Mouse (Mus musculus) hindlimb bud, embryonic 11.5 days (tissue): ENCODE data around the gene Ttll13.

Experiments used
- DNase-seq: peaks from one replicate; pipeline ENCODE4 v3.0.0-alpha.2; 2012; ENCODE audit warnings: low read depth, low spot score; ENCODE audit errors: extremely low spot score

The Ttll13 gene

DNA sequence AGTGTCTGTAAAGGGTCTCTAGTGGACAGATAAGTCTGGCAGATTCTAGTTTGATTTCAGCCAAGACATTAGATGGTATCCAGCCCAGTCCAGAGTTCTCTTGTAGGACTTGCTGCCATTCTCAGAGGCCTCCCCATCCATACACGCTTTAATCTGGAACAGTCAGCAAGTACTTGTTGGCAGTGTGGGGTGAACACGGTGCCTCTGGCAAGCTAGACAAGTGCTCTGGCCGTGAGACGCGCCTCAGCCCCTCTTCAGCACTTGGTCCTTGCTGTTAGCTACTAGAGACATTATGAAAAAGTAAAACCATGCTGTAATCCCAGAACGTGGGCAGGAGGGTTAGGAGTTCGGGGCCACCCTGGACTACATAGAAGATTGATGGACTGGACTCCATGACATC, 32.6 kb upstream of the Ttll13 start:
- no peak for DNase-seq

DNA sequence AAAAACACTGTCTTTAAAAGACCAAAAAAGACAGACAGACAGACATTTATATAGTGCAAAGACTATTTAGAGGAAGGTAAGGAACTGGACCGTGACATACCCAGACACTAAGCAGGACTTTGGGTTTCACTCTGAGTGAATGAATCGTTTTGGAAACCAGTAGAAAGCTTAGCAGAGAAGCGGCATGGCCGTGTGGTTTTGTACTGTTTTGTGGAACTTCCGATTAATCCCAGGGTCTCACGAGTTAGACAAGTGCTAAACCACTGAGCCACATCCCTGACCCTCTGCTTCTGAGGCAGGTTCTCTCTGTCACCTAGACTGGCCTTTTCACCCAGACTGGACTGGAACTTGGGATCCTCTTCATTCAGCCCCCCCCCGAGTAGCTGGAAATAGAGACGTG, 31.7 kb upstream of the Ttll13 start:
- DNase-seq: no peak

DNA sequence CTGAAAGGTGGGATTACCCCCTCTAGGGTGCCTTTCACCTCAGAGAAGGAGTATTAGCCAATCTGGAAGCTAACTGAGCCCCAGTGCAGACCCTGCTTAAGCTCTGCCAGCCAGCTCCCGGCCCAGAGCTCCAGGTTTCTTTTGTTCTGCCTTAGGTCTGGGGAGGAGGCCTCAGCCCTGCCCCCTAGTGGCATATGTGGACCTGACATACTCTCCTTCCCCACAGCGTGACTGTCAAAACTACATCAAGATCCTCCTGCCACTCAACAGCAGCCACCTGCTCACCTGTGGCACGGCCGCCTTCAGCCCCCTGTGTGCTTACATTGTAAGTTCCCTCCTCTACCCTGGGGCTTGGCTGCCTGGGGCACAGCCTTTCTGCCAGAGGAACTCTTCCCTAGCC, 30.8 kb upstream of the Ttll13 start:
- no peak for DNase-seq

DNA sequence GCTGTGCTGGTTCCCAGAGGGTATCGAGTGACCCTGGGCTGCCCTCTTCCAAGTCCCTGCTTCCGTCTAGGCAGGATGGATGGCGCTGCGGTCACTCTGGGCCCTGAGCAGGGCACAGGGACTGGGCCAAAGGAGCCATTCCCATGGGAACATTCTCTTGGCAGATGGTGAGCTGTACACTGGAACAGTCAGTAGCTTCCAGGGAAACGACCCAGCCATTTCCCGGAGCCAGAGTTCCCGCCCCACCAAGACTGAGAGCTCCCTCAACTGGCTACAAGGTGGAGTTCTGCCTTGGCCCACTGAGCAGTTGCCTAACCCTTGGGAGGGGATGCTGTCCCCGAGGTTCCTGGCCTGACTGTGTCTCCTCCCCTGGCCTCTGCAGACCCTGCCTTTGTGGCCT, 29.6 kb upstream of the Ttll13 start:
- no peak for DNase-seq

DNA sequence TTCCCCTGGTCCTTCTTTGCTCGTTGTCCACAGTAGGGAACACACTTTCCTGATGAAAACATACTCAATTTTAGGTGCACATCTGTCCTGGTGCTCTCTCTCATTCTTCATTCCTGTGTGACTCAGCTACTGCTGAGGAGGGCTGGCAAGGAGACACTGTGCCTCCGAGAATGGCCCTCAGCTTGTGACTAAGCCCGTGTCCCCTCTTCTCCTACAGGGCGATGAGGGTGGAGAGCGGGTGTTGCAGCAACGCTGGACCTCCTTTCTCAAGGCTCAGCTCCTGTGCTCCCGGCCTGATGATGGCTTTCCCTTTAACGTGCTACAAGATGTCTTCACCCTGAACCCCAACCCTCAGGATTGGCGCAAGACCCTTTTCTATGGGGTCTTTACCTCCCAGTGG, 27.5 kb upstream of the Ttll13 start:
- no peak for DNase-seq

DNA sequence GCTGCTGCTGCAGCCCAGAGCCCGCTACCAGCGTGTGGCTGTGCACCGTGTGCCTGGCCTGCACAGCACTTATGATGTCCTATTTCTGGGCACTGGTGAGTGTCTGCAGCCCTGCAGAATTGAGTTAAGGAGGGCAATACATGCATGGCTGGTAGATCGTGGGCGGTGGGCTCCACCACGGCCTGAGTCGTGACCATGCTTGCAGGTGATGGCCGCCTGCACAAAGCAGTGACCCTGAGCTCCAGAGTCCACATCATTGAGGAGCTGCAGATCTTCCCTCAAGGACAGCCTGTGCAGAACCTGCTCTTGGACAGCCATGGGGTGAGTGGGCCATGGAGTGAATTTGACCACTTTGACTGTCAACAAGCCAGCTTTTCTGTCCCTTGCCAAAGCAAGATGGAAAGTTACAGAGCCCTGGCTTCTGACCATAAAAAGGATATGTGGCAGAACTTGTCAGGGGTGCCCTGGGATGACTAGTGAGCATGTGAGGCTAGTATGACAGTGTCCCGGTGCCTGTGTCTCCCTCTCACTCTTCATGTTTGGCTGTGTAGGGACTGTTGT, 25.9 kb upstream of the Ttll13 start:
- DNase-seq: no peak

DNA sequence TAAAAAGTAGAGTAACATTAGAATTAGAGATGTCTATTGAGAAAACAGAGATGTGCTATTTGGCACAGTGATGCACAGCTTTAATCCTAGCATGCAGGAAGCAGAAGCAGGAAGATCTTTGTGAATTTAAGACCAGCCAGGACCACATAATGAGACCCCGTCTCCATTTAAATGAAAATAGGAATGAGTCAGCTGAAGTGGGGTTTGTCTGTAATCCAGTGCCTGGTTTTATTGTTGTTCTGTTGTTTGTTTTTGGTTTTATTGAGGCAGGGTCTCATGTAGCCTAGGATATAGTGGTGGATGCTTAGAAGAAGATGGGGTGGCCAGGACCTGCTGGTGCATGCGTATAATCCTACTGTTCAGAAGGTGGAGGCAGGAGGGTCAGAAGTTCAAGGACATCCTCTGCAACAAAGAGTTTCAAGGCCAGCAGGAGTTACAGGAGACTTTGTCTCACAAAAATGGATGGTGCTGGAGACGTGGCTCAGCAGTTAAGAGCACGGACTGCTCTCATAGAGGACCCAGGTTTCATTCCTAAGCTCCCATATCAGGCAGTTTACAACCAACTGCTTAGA, 24.9 kb upstream of the Ttll13 start:
- DNase-seq: no peak

DNA sequence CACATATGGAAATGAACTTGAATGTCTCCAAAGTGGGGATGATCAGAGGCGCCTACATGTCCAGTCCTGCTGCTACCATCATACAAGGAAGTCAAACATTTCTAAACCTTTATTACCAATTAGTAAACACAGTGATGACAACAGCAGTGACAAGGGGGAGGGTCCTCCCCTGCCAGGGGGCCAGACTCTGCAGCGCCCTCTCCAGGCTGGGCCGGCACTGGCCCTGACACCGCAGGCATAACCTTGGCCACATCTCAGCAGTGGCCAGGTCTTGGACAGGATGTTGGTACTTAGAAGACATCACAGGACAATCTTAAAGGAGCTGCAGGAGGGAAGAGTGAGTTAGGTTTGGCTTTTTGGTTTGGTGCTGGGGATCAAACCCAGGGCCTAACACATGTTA, 19.1 kb upstream of the Ttll13 start:
- no peak for DNase-seq

DNA sequence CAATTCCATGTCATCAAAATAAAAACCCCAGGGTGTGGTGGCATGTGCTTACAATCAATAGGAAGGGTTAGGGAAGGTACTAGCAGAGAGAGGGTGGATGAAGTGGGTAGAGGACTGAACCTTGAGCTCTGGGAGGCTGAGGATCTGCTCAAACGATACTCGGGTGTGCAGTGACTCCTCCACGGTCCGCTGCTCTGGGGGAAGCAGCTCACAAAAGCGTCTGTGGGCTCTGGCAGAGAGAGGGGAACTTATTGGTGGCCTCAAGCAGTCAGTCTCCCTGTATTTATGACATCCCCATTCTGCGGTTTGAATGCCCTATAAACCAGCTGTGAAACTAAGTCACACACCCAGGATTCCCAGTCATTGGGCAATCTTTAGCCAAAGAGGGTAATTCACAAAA, 16.0 kb upstream of the Ttll13 start:
- no peak for DNase-seq

DNA sequence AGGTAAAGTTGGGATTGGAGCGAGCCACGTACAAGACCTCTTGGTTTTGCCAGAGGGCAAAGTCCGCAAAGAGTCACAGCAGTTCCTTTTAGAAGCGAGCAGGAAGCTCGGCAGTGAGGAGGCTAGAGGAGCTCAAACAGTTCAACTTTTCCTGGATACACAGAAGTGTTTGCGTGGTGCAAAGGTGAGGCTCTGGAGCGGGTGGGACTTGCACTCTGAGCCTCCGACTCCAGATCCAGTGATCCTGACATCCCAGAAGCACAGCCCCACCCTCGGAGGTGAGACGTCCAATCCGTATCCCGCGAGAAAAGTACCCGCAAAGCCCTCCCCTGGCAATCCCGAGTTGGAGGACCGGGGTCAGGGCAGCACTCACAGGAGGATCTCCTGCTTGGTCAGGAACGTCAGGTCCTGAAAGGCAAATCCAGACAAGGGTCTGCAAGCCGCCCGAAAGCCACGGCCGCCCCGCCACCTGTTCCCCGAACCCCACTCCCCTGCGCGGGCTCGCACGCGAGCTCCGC, 14.1 kb upstream of the Ttll13 start:
- DNase-seq: no peak

DNA sequence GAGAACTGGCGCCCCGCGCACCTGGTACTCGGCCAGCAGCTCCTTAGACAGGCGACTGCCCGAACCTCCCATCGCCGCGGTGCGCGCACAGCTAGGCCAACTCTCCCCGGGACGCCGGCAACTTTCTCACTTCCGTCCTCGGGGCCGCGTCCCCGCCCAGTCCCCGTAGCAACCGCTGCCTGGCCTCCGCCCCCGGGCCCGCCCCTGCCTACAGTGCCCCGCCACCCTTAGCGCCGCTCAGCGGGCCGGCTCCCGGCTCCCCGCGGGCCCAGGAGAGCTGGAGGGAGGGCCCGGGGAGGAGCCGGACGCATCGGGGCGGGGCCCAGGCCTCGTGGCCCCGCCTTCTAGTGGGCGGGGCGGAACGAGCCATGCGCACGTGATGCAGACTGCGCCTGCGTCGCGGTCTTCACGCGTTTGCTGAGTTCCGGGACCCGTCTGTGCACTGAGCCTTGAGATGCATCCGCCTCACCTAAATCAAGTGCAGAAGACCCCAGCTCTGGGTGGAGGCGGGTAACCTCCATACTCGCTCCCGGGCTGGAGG, 13.6 kb upstream of the Ttll13 start, which contains the start of the genes Cib1 and Gdpgp1:
Gene Cib1 (minus strand): TSS at position 325 of the 541 bp plus-strand sequence.
Gene Gdpgp1 (plus strand): TSS at position 377 of the 541 bp plus-strand sequence.
- peak; percentile 93 for DNase-seq

DNA sequence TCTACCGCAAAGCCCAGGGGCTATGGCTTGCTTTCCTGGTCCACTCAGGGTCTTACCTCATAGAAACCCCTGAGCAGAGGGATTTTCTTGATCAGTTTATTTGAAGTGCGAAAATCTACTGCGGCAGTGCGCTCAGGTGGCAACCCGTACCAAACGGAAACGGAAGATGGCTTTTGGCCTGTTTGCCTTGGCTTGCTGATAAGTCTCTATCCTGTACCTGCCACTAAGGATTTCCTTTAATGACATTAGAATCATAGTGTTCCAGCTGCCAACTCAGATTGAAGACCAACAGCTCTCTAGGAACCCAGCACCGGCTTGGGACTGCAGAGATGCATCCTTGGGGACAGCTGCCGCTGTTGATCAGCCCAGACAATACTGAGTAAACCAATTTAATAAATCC, 12.4 kb upstream of the Ttll13 start:
- DNase-seq: no peak

DNA sequence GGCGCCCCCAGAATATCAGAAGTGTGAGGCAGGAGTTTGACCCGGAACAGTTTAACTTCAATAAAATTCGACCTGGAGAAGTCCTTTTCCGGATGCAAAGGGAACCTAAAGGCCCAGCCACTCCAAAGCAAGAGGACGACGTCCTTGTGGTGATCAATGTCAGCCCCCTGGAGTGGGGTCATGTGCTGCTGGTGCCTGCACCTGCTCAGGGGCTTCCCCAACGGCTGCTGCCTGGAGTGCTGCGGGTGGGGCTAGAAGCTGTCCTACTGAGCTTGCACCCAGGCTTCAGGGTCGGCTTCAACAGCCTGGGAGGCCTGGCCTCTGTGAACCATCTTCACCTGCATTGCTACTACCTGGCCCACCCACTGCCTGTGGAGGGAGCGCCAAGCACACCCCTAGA, 7.6 kb upstream of the Ttll13 start:
- DNase-seq: no peak

DNA sequence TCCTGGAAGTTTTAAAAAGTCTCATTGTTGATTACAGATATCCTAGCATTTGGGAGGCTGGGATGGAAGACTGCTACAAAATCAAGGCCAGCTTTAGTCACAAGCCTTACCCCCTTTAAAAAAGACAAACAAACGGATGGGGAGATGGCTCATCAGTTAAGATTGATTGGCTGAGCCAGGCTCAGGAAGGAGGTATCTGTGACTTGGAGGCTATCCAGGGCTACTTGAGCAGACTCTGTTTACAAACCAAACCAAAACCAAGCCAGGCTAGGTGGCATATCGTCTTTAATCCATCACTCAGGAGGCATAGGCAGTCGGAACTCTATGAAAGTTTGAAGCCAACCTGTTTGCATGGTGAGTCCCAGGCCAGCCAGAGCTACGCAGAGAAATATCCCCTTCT, 4.5 kb upstream of the Ttll13 start:
- DNase-seq: no peak

DNA sequence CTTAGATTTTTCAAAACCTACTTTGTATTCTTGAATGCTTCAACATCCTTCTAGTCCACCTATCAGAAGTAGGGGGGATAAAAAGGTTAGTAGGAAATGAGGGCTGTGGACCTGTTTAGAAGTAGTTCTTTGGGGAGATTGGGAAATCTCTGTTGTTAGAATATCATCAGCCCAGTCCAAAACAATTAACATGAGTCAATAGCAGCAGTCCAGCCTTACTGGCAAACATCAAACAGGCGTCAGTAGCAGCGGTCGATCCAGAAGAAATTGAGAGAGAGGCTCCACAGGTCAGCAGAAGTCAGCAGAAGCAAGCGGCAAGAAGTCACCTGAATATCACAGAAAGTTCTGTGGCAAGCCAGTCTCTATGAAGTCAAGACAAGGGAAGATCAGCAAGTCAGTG, 1.3 kb upstream of the Ttll13 start:
- DNase-seq: no peak

DNA sequence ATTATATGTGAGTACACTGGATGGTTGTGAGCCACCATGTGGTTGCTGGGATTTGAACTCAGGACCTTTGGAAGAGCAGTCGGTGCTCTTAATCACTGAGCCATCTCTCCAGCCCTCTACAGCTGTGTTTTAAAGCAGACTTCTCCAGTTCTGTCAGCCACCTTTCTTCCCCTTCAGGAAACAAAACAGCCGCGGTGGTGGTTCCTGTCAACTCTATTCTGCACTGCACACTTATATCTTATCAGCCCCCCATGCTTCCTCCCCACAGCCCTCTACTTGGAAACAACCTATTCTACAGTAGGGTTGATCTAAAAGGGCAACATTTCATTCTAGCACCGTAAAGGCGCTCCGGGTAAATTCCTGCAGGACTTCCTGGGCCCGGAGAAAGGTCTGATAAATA, 683 bp downstream of the Ttll13 start:
- no peak for DNase-seq

DNA sequence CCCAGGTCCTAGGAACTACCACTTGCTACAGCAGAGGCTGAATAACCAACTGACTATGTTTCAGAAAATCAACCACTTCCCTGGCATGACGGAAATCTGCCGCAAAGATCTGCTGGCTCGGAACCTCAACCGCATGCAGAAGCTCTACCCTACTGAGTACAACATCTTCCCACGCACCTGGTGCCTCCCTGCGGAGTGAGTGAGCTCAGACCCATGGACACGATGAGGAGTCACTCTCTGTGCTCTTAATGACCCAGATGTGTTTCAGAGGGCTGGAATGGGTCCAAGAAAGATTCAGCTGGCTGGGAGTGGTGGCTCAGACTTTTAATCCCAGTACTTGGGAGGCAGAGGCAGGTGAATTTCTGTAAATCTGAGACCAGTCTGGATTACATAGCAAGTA, 6.3 kb downstream of the Ttll13 start:
- DNase-seq: no peak

DNA sequence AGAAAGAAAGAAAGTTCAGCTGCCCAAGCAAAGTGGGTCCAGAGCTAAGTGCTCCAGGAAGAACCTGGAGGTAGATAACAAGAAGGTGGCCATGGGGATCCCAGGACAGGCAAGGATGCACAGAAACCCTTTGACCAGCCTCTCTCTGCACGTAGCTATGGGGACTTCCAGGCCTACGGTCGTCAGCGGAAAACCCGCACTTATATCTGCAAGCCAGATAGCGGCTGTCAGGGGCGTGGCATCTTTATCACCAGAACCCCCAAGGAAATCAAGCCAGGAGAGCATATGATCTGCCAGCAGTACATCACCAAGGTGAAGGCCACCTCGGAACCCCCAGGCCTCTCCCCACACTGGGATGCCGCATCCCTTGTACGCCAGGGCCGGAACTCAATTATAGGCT, 6.7 kb downstream of the Ttll13 start:
- DNase-seq: no peak

DNA sequence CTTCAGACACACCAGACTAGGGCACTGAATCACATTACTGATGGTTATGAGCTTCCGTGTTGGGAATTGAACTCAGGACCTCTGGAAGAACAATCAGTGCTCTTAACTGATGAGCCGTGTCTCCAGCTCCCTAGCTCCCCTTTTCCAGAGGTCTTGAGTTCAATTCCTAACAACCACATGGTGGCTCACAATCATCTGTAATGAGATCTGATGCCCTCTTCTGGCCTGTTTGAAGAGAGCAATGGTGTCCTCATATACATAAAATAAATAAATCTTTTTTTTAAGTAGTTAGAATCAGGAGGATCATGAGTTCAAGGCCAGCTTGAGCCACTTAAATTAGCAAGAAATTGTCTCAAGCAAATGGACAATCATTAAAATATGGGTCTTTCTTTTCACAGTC, 9.8 kb downstream of the Ttll13 start:
- no peak for DNase-seq

DNA sequence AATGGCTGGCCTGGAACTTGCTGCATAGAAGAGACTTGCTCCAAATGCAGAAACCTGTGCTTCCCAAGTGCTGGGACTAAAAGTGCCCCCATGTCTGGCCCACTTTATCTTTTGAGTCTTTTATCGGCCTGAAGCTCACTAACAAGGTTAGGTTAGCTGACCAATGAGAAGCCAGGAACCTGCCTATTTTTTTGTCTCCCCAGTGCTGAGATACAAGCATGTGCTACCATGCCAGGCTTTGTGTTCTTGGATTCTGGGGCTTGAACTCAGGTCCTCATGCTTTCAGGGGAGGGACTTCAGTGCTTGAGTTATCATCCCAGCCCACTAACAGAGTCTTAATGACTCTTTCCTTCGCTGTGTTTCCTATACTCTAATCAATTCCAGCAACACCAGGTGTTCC, 11.5 kb downstream of the Ttll13 start:
- no peak for DNase-seq

DNA sequence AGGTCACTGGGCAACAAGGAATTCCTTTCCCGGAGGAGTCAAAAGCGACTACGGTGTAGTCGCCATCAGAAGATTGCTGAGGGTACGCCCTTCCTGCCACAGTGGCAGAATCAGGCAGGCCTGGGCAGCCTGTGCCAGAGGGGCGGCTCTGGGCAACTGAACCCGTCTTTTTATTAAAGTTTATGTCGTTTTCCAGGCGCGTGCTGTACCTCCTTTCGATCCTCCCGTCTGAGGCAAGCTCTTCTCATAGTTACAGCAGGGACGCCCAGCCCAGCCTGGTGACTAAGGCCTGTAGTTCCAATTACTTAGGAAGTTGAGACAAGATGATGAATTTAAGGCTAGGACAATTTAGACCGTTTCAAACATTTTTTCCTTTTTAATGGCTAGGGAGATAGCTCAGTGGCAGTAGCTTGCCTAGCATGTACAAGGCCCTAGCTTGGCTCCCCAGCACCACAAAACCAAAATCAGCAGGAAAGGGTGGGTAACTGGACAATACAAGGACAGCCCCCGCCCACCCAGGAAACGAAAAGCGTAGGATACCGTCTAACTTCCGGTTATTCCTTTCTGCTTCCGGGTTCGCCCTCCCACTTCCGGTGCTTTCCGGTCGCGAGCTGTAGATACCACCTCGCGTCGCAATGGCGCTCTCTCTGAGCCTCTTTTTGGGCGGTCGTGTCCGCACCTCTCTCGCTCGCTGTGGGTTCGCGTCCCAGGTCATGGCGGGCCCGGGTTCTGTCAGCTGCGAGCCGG, 14.6 kb downstream of the Ttll13 start, which contains the start of gene Ngrn:
Gene Ngrn (plus strand): TSS at position 591 of the 747 bp plus-strand sequence.
- no peak for DNase-seq

DNA sequence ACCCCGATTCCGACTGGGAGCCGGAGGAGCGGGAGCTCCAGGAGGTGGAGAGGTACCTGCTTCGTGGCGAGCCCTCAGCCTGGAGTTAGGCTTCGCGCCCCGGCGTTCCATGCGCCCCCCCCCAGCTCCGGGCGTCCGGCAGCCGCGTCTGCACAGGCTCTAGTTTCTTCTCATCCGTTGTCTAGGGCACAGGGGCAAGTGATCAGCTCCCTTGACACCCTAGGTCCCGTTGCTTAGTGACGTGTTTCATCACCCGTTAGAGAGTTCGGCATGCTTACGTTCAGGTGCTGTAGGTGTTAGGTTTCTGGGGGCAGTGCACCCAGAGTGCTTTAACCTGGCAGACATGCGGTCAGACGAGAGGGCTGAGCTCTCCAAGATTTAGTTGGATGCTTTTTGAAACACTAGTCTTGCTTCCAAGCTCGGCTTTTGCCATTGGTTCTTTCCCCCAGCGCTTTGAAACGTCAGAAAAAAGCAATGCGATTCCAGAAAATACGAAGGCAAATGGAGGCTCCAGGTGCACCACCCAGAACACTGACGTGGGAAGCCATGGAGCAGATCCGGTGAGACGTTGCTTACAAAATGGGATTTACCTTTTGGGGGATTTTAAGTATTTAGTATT, 15.3 kb downstream of the Ttll13 start:
- no peak for DNase-seq
